Mouse (Mus musculus) ovary, postnatal 36 days (tissue): ENCODE data around the gene 1110004F10Rik.
A peak's percentile ranks its signal among the peaks of the same experiment; 100 is the strongest.
"Not testable (repeated sequence)": the region's sequence is repeated elsewhere in the genome, so short reads cannot be mapped to it uniquely, and the experiment has no call there.

ENCODE experiments used
- DNase-seq: peaks from one replicate; pipeline ENCODE4 v3.0.0; 2022; ENCODE audit warnings: low spot score, mixed read lengths

The 1110004F10Rik gene

GRCm38 (mm10) chr7:116039196-116039537 lies at the start of gene 1110004F10Rik:
Gene 1110004F10Rik (plus strand): TSS chr7:116039397.
- peak; percentile 5 for DNase-seq

GRCm38 (mm10) chr7:116002726-116003125 lies 36.5 kb upstream of the 1110004F10Rik start:
- no peak for DNase-seq

GRCm38 (mm10) chr7:116029991-116030390 lies 9.2 kb upstream of the 1110004F10Rik start:
- DNase-seq: no peak

GRCm38 (mm10) chr7:116030597-116031387 lies 8.4 kb upstream of the 1110004F10Rik start:
- DNase-seq: peak; percentile 29

GRCm38 (mm10) chr7:116031388-116031717 lies 7.8 kb upstream of the 1110004F10Rik start:
- DNase-seq: no peak

- DNase-seq: peak; percentile 73
Measured at GRCm38 (mm10) chr7:116031718-116032595, 7.2 kb upstream of the 1110004F10Rik start.

GRCm38 (mm10) chr7:116032596-116033307 lies 6.4 kb upstream of the 1110004F10Rik start:
- peak; percentile 62 for DNase-seq

GRCm38 (mm10) chr7:116033371-116034241 lies 5.6 kb upstream of the 1110004F10Rik start:
- DNase-seq: peak; percentile 60

- DNase-seq: peak; percentile 50
Measured at GRCm38 (mm10) chr7:116034282-116034758, 4.9 kb upstream of the 1110004F10Rik start.

GRCm38 (mm10) chr7:116035504-116035903 lies 3.7 kb upstream of the 1110004F10Rik start:
- no peak for DNase-seq

GRCm38 (mm10) chr7:116036591-116037555 lies 2.3 kb upstream of the 1110004F10Rik start:
- DNase-seq: no peak

- DNase-seq: no peak
Measured at GRCm38 (mm10) chr7:116038024-116038423, 1.2 kb upstream of the 1110004F10Rik start.

- peak; percentile 36 for DNase-seq
Measured at GRCm38 (mm10) chr7:116038511-116038910, 686 bp upstream of the 1110004F10Rik start, which contains the start of gene Sox6. Gene Sox6 (minus strand): TSS chr7:116038796.

GRCm38 (mm10) chr7:116039538-116040466 lies 605 bp downstream of the 1110004F10Rik start:
- DNase-seq: peak; percentile 85

- DNase-seq: no peak
Measured at GRCm38 (mm10) chr7:116040470-116041019, 1.3 kb downstream of the 1110004F10Rik start.

GRCm38 (mm10) chr7:116060739-116061138 lies 21.5 kb downstream of the 1110004F10Rik start:
- DNase-seq: no peak

GRCm38 (mm10) chr7:116084366-116084765 lies 45.2 kb downstream of the 1110004F10Rik start, which contains the start of gene Gm4353:
Gene Gm4353 (minus strand): TSS chr7:116084635.
- DNase-seq: not testable (repeated sequence)

GRCm38 (mm10) chr7:116092710-116093465 lies 53.7 kb downstream of the 1110004F10Rik start:
- peak; percentile 90 for DNase-seq
